Mouse (Mus musculus): ENCODE results near the gene Ubqln1. TPM values are rescaled to one million over a fixed set of nuclear protein-coding genes. Genes with fewer than 3 reads are reported as not detected.
"Not testable (repeated sequence)": the region's sequence is repeated elsewhere in the genome, so short reads cannot be mapped to it uniquely, and the experiment has no call there.

The Ubqln1 gene
- polyA plus RNA-seq, 1 experiment from 2014 or later, result 135 TPM

- H3K36me3 ChIP-seq (replicated peaks); DNase-seq (ENCODE audit: low spot score): not testable (repeated sequence)
- 95% methylated on average over 8 of the region's 8 CpGs for WGBS
Measured at GRCm38 (mm10) chr13:58146603-58147002, 68.8 kb downstream of the Ubqln1 start.

DNA sequence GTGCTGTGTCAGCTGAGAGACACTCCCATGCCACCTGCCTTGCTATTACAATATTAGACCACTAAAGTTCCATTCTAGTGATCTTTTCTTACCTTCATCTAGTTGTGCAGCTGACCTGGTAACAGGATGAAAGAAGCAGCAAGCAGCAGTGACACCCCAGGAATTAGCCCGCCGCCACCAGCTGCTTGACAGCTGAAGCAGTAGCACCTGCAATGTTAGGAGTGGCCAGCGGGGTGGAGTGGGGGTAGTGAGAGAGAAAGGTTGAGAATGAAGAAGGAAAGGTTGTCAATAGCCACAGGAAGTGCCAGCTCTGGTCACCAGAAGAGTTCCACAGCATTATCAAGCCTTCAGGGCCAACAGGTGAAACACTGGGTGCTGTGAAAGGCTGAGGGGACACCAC lies 83.8 kb downstream of the Ubqln1 start:
- Histone ChIP-seq H3K27me3 (replicated peaks; ENCODE audit: low read depth, poor library complexity, severe bottlenecking) (no peaks in the 10 kb centered on the region), H3K27ac (replicated peaks) (no peak overlapping the region), H3K9me3 (peaks cover 7% of the 10 kb centered on the region; the same call in 1 of the 2 replicates), H3K4me3 (no peak overlapping the region), H3K36me3 (replicated peaks) (peaks cover 8% of the 10 kb centered on the region), H3K4me1 (peaks cover 12% of the 10 kb centered on the region)
- no peak for DNase-seq (ENCODE audit: low spot score)
- WGBS, result 45% methylated on average over 3 of the region's 3 CpGs

More at GRCm38 (mm10) chr13:58146603-58147002, 68.8 kb downstream of the Ubqln1 start:
- not testable (repeated sequence) for H3K9me3 ChIP-seq; H3K27ac ChIP-seq (replicated peaks); H3K4me3 ChIP-seq; H3K27me3 ChIP-seq (replicated peaks; ENCODE audit: low read depth, poor library complexity, severe bottlenecking)
- H3K4me1 ChIP-seq, result peaks cover 12% of the 10 kb centered on the region

- H3K4me1 ChIP-seq, result peaks cover 23% of the 10 kb centered on the region
- no peaks in the 10 kb centered on the region for H3K27me3 ChIP-seq (replicated peaks; ENCODE audit: low read depth, poor library complexity, severe bottlenecking)
- H3K4me3 ChIP-seq, result peak overlapping the region; percentile 96
- no peaks in the 10 kb centered on the region for H3K9me3 ChIP-seq
- WGBS, result 37% methylated on average over 4 of the region's 4 CpGs
- peak overlapping the region; percentile 100 for H3K27ac ChIP-seq (replicated peaks)
- DNase-seq (ENCODE audit: low spot score), result no peak
- peaks cover 24% of the 10 kb centered on the region for H3K36me3 ChIP-seq (replicated peaks)
Measured at GRCm38 (mm10) chr13:58129687-58130246, 85.7 kb downstream of the Ubqln1 start.

DNA sequence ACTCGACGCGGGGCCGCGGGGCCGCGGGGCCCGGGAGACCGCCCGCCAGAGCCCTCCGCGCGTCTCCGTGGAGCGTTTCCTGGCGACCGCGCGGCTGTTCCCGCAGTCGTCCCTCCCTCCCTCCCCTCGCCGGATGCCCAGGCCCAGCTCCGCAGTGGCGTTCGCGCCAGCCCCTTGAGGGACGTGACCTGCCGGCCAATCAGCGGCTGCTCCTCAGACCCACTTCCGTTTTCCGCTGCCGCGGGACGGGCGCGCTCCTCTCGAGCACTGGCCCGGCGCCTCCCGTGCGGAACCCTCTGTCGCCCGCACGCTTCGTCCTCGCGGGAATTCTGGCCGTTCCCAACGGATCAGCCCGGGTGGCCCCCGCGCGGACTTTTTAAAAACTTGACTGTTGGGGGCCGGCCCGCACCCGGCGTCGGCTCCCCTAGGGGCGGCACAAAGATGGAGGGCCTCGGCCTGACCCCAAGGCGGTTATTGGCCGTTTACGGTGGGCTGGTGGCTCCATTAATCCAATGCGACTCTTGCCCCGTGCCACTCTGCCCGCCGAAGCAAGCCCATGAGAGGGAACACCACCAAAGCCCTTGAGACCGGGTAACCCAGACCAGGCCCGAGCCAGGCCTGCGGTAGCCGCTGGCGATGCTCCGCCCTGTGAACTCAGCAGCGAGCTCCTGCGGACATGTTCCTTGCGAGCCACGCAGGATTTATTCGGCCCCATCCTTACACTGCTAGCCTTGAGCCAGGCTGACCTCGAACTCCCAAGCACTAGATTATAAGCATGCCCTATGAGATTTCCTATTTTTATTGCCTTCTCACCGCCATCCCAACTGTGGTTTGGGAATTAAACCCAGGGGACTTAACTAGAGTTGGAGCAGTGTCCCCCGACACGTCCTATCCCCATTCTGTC lies 86.4 kb downstream of the Ubqln1 start:
- DNase-seq (ENCODE audit: low spot score), result peak; percentile 96
- Histone ChIP-seq H3K27me3 (replicated peaks; ENCODE audit: low read depth, poor library complexity, severe bottlenecking) (no peaks in the 10 kb centered on the region), H3K4me3 (peak overlapping the region; percentile 96), H3K9me3 (no peaks in the 10 kb centered on the region), H3K4me1 (peaks cover 31% of the 10 kb centered on the region), H3K36me3 (replicated peaks) (peaks cover 27% of the 10 kb centered on the region), H3K27ac (replicated peaks) (peak overlapping the region; percentile 100)
- WGBS, result under 1% methylated on average over 83 of the region's 83 CpGs

DNA sequence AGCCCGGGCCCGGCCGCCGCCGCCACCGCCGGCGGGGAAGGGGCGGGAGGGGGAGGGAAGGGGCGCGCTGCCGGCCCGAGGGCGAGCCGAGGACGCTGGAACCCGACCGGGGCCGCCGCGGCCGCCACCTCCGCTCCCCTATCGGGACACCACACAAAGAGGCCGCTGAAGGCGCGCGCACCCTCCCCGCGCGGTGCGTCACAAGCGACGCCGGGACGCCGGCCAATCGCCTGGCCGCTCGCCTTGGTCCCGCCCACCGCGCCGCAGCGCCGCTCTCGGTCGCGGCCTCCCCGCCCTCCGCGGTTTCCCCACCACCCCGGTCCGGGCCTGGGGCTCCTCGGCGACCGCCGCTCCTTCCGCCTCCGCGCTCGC lies 87.1 kb downstream of the Ubqln1 start, which contains the start of gene Hnrnpa0:
TSS of gene Hnrnpa0 (minus strand) at position 161 of the 372 bp plus-strand sequence.
- under 1% methylated on average over 62 of the region's 62 CpGs for WGBS
- H3K27ac ChIP-seq (replicated peaks), result peak within 1 kb of the TSS; percentile 100
- no peaks in the 10 kb centered on the region for H3K27me3 ChIP-seq (replicated peaks; ENCODE audit: low read depth, poor library complexity, severe bottlenecking)
- H3K36me3 ChIP-seq (replicated peaks), result peaks cover 27% of the 10 kb centered on the region
- peak; percentile 96 for DNase-seq (ENCODE audit: low spot score)
- peak within 1 kb of the TSS; percentile 96 for H3K4me3 ChIP-seq
- peaks cover 33% of the 10 kb centered on the region for H3K4me1 ChIP-seq
- H3K9me3 ChIP-seq, result no peaks in the 10 kb centered on the region

GRCm38 (mm10) chr13:58127766-58128361 lies 87.6 kb downstream of the Ubqln1 start:
- no peak for DNase-seq (ENCODE audit: low spot score)
- WGBS, result under 1% methylated on average over 81 of the region's 81 CpGs
- Histone ChIP-seq H3K27me3 (replicated peaks; ENCODE audit: low read depth, poor library complexity, severe bottlenecking) (no peaks in the 10 kb centered on the region), H3K9me3 (no peaks in the 10 kb centered on the region), H3K4me3 (peak overlapping the region; percentile 96), H3K4me1 (peaks cover 33% of the 10 kb centered on the region), H3K27ac (replicated peaks) (peak overlapping the region; percentile 100), H3K36me3 (replicated peaks) (peaks cover 27% of the 10 kb centered on the region)

GRCm38 (mm10) chr13:58126862-58127765 lies 88.3 kb downstream of the Ubqln1 start:
- Histone ChIP-seq H3K36me3 (replicated peaks) (peaks cover 27% of the 10 kb centered on the region), H3K4me1 (peaks cover 33% of the 10 kb centered on the region), H3K27me3 (replicated peaks; ENCODE audit: low read depth, poor library complexity, severe bottlenecking) (no peaks in the 10 kb centered on the region), H3K9me3 (no peaks in the 10 kb centered on the region), H3K4me3 (peak overlapping the region; percentile 96), H3K27ac (replicated peaks) (peak overlapping the region; percentile 100)
- under 1% methylated on average over 91 of the region's 92 CpGs for WGBS
- peak; percentile 51 for DNase-seq (ENCODE audit: low spot score)

Other genes with a start within 250 kb of the Ubqln1 start
- 1.7 and 1.8 TPM in 2 replicates for gene Klhl3, start 102.1 kb downstream of the Ubqln1 start, polyA plus RNA-seq (2016; fragmentation: Nextera tagmentation; extraction: Ambion mirVana)
- gene Hnrnpa0, start 87.1 kb downstream of the Ubqln1 start, polyA plus RNA-seq (2016; fragmentation: Nextera tagmentation; extraction: Ambion mirVana), result 44.5 and 52.5 TPM in 2 replicates
- 43.2 and 43.3 TPM in 2 replicates for gene Idnk, start 58.0 kb downstream of the Ubqln1 start, polyA plus RNA-seq (2016; fragmentation: Nextera tagmentation; extraction: Ambion mirVana)
- 17.5 and 18.4 TPM in 2 replicates for gene Gkap1, start 60.0 kb upstream of the Ubqln1 start, polyA plus RNA-seq (2016; fragmentation: Nextera tagmentation; extraction: Ambion mirVana)
- 0.73 and 0.86 TPM in 2 replicates for gene Kif27, start 143.5 kb upstream of the Ubqln1 start, polyA plus RNA-seq (2016; fragmentation: Nextera tagmentation; extraction: Ambion mirVana)
- gene 2210016F16Rik, start 169.6 kb upstream of the Ubqln1 start, polyA plus RNA-seq (2016; fragmentation: Nextera tagmentation; extraction: Ambion mirVana), result 23.8 and 24.4 TPM in 2 replicates
- gene Rmi1, start 186.6 kb upstream of the Ubqln1 start, polyA plus RNA-seq (2016; fragmentation: Nextera tagmentation; extraction: Ambion mirVana), result 27.8 and 28.1 TPM in 2 replicates
- gene Hnrnpk, start 187.7 kb upstream of the Ubqln1 start, polyA plus RNA-seq (2016; fragmentation: Nextera tagmentation; extraction: Ambion mirVana), result 2,126 and 2,130 TPM in 2 replicates

Measured in embryonic facial prominence, embryonic 10.5 days (tissue).